Mouse (Mus musculus): ENCODE measurements at regions not wholly inside any gene's neighbourhood (a gene's known extent, or its start where the extent isn't known, plus 50 kb on each side); places are given as distances from the start of the nearest gene placed in this dataset.
A peak's percentile ranks its signal among the peaks of the same experiment; 100 is the strongest.

DNA sequence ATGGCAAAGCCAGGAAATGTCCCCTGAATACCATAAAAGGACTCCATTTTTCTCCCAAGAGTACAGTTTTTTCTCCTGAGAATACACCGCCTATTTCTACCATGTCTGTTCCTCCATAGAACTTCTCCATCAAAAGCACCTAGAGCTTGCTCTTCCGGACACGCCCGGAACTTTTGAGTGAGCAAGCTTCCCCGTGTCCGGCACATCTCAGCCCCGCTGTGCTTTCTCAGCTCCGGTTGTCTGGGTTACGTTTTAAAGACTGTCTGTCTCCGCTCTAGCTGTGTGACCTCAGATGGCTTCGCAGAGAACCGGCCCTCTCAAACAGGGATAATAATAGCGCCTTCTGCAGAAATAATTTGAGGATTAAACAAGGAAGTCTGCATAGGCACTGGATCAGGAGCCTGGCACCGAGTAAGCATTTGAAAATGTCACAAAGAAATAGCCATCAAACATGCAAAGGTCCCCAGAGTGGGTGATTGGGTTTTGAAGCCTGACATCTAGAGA lies 122.8 kb downstream of the Ddx11 start:
- no peak for ATAC-seq
- 0 out of 2 replicates have a peak, but pooled peaks cover 2% of the 10 kb centered on the region for H3K4me1 ChIP-seq (replicated peaks; ENCODE audit: control insufficient read depth, insufficient read depth, low read length)
- no peaks in the 10 kb centered on the region for H3K9me3 ChIP-seq (ENCODE audit: control insufficient read depth)
- no peaks in the 10 kb centered on the region for H3K27me3 ChIP-seq (replicated peaks; ENCODE audit: control insufficient read depth, insufficient read depth, low read length)
- no peak overlapping the region for H3K27ac ChIP-seq (ENCODE audit: low read depth, low read length)
- no peak overlapping the region for H3K9ac ChIP-seq (ENCODE audit: low read depth, low read length)
- H3K36me3 ChIP-seq (ENCODE audit: control insufficient read depth, insufficient read depth): no peaks in the 10 kb centered on the region
- WGBS: 73% methylated on average over 14 of the region's 14 CpGs
- TF ChIP-seq CTCF (IDR thresholded peaks at IDR 0.05; ENCODE audit: low read depth): no peak
- H3K4me2 ChIP-seq (replicated peaks; ENCODE audit: low read depth): no peak overlapping the region
- H3K4me3 ChIP-seq (ENCODE audit: low read depth, low read length): no peak overlapping the region

DNA sequence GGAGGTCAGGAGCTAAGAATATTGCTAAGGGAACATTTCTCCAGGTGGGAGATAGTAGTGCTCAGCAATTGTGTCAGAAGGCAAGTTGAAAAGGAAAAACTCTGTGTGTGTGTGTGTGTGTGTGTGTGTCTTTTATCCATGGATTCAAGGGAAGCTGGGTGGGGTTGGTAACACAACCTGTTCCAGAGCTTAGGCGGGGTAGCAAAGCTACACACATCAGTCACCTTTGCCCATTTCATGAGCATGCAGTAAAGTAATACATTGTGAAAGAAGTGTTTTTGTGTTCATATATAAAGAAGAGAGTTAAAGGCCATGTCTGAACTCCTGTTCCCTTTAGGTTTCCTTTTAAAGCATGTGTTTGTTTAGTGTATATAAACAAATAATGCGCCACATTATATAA lies 128.2 kb downstream of the Ddx11 start:
- ATAC-seq: peak; percentile 16; the same call in 1 of the 2 replicates
- H3K36me3 ChIP-seq (ENCODE audit: control insufficient read depth, insufficient read depth): no peaks in the 10 kb centered on the region
- no peak overlapping the region for H3K9ac ChIP-seq (ENCODE audit: low read depth, low read length)
- TF ChIP-seq CTCF (IDR thresholded peaks at IDR 0.05; ENCODE audit: low read depth): no peak
- no peaks in the 10 kb centered on the region for H3K9me3 ChIP-seq (ENCODE audit: control insufficient read depth)
- no peak overlapping the region for H3K4me3 ChIP-seq (ENCODE audit: low read depth, low read length)
- WGBS: 69% methylated on average over 2 of the region's 2 CpGs
- no peak overlapping the region for H3K4me2 ChIP-seq (replicated peaks; ENCODE audit: low read depth)
- H3K27ac ChIP-seq (ENCODE audit: low read depth, low read length): no peak overlapping the region
- no peaks in the 10 kb centered on the region for H3K4me1 ChIP-seq (replicated peaks; ENCODE audit: control insufficient read depth, insufficient read depth, low read length)
- H3K27me3 ChIP-seq (replicated peaks; ENCODE audit: control insufficient read depth, insufficient read depth, low read length): no peaks in the 10 kb centered on the region

DNA sequence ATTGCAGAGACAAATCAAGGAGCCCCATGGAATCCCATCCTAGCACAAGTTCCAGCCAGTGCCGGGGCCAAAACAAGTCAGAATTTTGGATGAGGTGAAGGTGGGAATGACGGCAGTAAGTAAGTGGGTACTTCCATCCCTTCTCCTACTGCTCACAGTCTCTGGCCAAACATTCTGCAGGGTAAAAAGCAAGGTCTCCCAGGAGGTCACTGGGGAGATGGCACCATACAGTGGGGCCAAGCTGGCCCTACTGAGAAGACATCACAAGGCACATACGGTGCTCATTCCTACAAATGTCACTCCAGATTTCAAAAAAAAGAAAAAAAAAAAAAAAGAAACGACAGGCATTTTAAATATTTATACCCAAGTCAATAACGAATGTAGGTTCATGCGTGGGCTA lies 129.6 kb downstream of the Ddx11 start:
- no peak overlapping the region for H3K27ac ChIP-seq (ENCODE audit: low read depth, low read length)
- no peaks in the 10 kb centered on the region for H3K4me1 ChIP-seq (replicated peaks; ENCODE audit: control insufficient read depth, insufficient read depth, low read length)
- no peak overlapping the region for H3K4me2 ChIP-seq (replicated peaks; ENCODE audit: low read depth)
- H3K4me3 ChIP-seq (ENCODE audit: low read depth, low read length): no peak overlapping the region
- WGBS: 87% methylated on average over 6 of the region's 6 CpGs
- no peak overlapping the region for H3K9ac ChIP-seq (ENCODE audit: low read depth, low read length)
- no peak for ATAC-seq
- no peaks in the 10 kb centered on the region for H3K27me3 ChIP-seq (replicated peaks; ENCODE audit: control insufficient read depth, insufficient read depth, low read length)
- TF ChIP-seq CTCF (IDR thresholded peaks at IDR 0.05; ENCODE audit: low read depth): no peak
- H3K9me3 ChIP-seq (ENCODE audit: control insufficient read depth): no peaks in the 10 kb centered on the region
- H3K36me3 ChIP-seq (ENCODE audit: control insufficient read depth, insufficient read depth): no peaks in the 10 kb centered on the region

DNA sequence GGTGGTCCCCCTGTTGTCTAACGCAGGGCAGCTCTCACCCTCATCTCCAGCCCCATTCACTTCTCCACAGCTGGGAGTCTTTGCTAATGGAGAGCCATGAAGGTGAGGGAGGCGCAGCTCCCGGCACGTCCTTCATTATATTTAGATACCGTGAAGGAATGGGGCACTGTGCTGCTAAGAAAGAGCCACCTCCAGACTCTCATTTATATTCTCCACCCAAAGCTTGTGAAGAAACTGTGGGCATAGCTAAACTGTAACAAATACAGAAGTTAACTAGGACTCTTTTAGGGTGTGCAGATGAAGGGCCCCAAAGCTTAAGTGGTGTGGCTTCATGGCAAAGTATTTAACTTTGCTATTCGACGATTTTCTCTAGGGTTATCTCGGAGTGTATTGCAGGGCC lies 136.4 kb downstream of the Ddx11 start:
- H3K27me3 ChIP-seq (replicated peaks; ENCODE audit: control insufficient read depth, insufficient read depth, low read length): no peaks in the 10 kb centered on the region
- TF ChIP-seq CTCF (IDR thresholded peaks at IDR 0.05; ENCODE audit: low read depth): no peak
- ATAC-seq: no peak
- H3K9me3 ChIP-seq (ENCODE audit: control insufficient read depth): no peaks in the 10 kb centered on the region
- H3K4me3 ChIP-seq (ENCODE audit: low read depth, low read length): no peak overlapping the region
- no peak overlapping the region for H3K9ac ChIP-seq (ENCODE audit: low read depth, low read length)
- no peaks in the 10 kb centered on the region for H3K4me1 ChIP-seq (replicated peaks; ENCODE audit: control insufficient read depth, insufficient read depth, low read length)
- no peak overlapping the region for H3K27ac ChIP-seq (ENCODE audit: low read depth, low read length)
- H3K4me2 ChIP-seq (replicated peaks; ENCODE audit: low read depth): no peak overlapping the region
- 75% methylated on average over 8 of the region's 8 CpGs for WGBS
- no peaks in the 10 kb centered on the region for H3K36me3 ChIP-seq (ENCODE audit: control insufficient read depth, insufficient read depth)

DNA sequence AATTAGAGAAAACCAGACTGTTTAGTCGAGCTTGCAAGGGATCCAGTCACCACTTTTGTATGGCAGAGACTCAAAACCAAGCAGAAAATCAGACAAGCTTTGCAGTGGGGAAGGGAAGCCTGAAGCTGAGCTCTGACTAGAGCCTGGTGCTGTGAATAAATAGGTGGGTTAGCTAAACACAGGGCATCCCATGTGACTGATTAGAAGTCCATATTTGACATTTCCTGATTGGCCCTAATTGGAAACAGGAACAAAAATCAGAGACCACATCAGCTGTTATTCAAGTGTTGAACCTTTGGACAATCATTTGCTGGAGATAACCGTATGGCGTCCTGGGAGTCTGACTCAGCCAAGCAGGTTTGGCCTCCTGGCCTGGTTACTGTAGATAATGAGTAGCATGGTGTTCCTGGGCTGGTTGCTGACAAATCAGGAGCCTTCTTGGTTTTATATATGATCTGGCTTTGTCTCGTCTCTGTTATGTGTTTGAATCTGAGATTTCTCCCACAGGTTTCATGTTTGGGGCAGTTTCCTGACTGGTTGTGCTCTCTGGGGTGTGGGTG lies 139.4 kb downstream of the Ddx11 start:
- ATAC-seq: peak; percentile 89
- Histone ChIP-seq H3K27me3 (replicated peaks; ENCODE audit: control insufficient read depth, insufficient read depth, low read length) (no peaks in the 10 kb centered on the region), H3K9ac (ENCODE audit: low read depth, low read length) (no peak overlapping the region), H3K4me2 (replicated peaks; ENCODE audit: low read depth) (no peak overlapping the region), H3K4me1 (replicated peaks; ENCODE audit: control insufficient read depth, insufficient read depth, low read length) (no peaks in the 10 kb centered on the region), H3K9me3 (ENCODE audit: control insufficient read depth) (no peaks in the 10 kb centered on the region), H3K27ac (ENCODE audit: low read depth, low read length) (peak overlapping the region; percentile 41; the same call in 1 of the 2 replicates), H3K36me3 (ENCODE audit: control insufficient read depth, insufficient read depth) (no peaks in the 10 kb centered on the region), H3K4me3 (ENCODE audit: low read depth, low read length) (no peak overlapping the region)
- WGBS: 48% methylated on average over 4 of the region's 4 CpGs
- no peak for TF ChIP-seq CTCF (IDR thresholded peaks at IDR 0.05; ENCODE audit: low read depth)

DNA sequence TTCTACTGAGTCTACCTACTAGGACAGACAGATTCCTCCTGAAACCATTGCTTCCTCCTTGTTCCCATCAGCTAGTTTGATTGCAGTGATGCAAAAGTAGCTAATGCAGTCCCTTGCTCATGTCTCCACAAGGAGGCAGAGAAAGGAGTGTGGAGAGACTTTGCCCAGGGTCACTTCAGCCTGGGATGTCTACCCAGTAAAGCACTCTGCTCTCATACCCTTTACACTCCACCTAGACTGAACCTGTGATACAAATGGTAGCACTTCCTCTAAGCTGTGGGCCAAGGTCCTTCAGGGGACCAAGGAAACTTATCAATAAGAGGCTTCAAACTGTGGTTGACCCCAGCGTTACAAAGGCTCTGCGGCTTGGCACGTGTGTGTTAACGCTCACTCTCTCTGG lies 140.1 kb downstream of the Ddx11 start:
- no peaks in the 10 kb centered on the region for H3K27me3 ChIP-seq (replicated peaks; ENCODE audit: control insufficient read depth, insufficient read depth, low read length)
- TF ChIP-seq CTCF (IDR thresholded peaks at IDR 0.05; ENCODE audit: low read depth): 0 out of 2 replicates have a peak, but pooled peaks have one; percentile 15
- no peaks in the 10 kb centered on the region for H3K36me3 ChIP-seq (ENCODE audit: control insufficient read depth, insufficient read depth)
- WGBS: 78% methylated on average over 4 of the region's 4 CpGs
- H3K9ac ChIP-seq (ENCODE audit: low read depth, low read length): no peak overlapping the region
- H3K27ac ChIP-seq (ENCODE audit: low read depth, low read length): peak overlapping the region; percentile 41; the same call in 1 of the 2 replicates
- H3K4me3 ChIP-seq (ENCODE audit: low read depth, low read length): no peak overlapping the region
- H3K4me1 ChIP-seq (replicated peaks; ENCODE audit: control insufficient read depth, insufficient read depth, low read length): no peaks in the 10 kb centered on the region
- no peaks in the 10 kb centered on the region for H3K9me3 ChIP-seq (ENCODE audit: control insufficient read depth)
- no peak overlapping the region for H3K4me2 ChIP-seq (replicated peaks; ENCODE audit: low read depth)
- peak; percentile 66 for ATAC-seq
